Mouse (Mus musculus) liver, embryonic 13.5 days (tissue): ENCODE results near the gene Gm15319. TPM values are rescaled to one million over a fixed set of nuclear protein-coding genes. Genes with fewer than 3 reads are reported as not detected.
A peak's percentile ranks its signal among the peaks of the same experiment; 100 is the strongest.
"Not testable (repeated sequence)": the region's sequence is repeated elsewhere in the genome, so short reads cannot be mapped to it uniquely, and the experiment has no call there.

ENCODE experiments used
- ATAC-seq: fragments of 200-750 bp; cut with Nextera tagmentation; 2 replicates; pipeline ENCODE4 v1.8.0; 2017; ENCODE audit warnings: low read depth, mild to moderate bottlenecking, moderate number of reproducible peaks, moderate library complexity
- DNase-seq: peaks from one replicate; pipeline ENCODE4 v3.0.0; 2022
- H3K27ac ChIP-seq: fragments of 300-500 bp; sonication (generic); 2 replicates; pipeline ENCODE4 v1.5.1; 2015; ENCODE audit warnings: moderate library complexity, mild to moderate bottlenecking, inconsistent platforms
- H3K27me3 ChIP-seq: fragments of 300-500 bp; sonication (generic); 2 replicates; pipeline ENCODE4 v1.6.1; 2015; ENCODE audit warnings: mild to moderate bottlenecking, inconsistent platforms
- H3K36me3 ChIP-seq: fragments of 300-500 bp; sonication (generic); 2 replicates; pipeline ENCODE4 v1.6.1; 2015; ENCODE audit warnings: mild to moderate bottlenecking, inconsistent platforms
- H3K4me1 ChIP-seq: fragments of 300-500 bp; sonication (generic); replicated peaks from 2 replicates; pipeline ENCODE4 v1.6.1; 2015; ENCODE audit warnings: inconsistent platforms
- H3K4me2 ChIP-seq: fragments of 300-500 bp; sonication (generic); 2 replicates; pipeline ENCODE4 v1.6.1; 2015; ENCODE audit warnings: inconsistent platforms, mild to moderate bottlenecking, moderate library complexity
- H3K4me3 ChIP-seq: fragments of 300-500 bp; sonication (generic); replicated peaks from 2 replicates; pipeline ENCODE4 v1.5.1; 2015; ENCODE audit warnings: mild to moderate bottlenecking, inconsistent platforms
- H3K9ac ChIP-seq: fragments of 300-500 bp; sonication (generic); 2 replicates; pipeline ENCODE4 v1.6.1; 2015; ENCODE audit warnings: mild to moderate bottlenecking, inconsistent platforms
- H3K9me3 ChIP-seq: fragments of 300-500 bp; sonication (generic); replicated peaks from 2 replicates; pipeline ENCODE4 v1.6.1; 2016; ENCODE audit warnings: inconsistent platforms
- WGBS: fragments of 180-500 bp; shearing (Covaris S2); methylation state at CpG from one replicate; pipeline ENCODE4 v1.1.7; 2015; ENCODE audit not compliant: insufficient replicate concordance; 5-methylcytosine and 5-hydroxymethylcytosine counted together
- polyA plus RNA-seq: library from polyadenylated mRNA; unstranded; fragments of >200 nt; fragmentation: Nextera tagmentation; extraction: Ambion mirVana; gene quantifications from 2 replicates; pipeline ENCODE4 v1.2.1, GENCODE M21; 2015

The Gm15319 gene
- polyA plus RNA-seq, 1 experiment from 2014 or later = not detected

- not testable (repeated sequence) for H3K4me3 ChIP-seq, H3K27ac ChIP-seq, DNase-seq, H3K9ac ChIP-seq, H3K4me1 ChIP-seq, H3K36me3 ChIP-seq, H3K9me3 ChIP-seq, H3K4me2 ChIP-seq, H3K27me3 ChIP-seq
- 0 out of 2 replicates have a peak, but pooled peaks have one; percentile 31 for ATAC-seq
- 64% methylated on average over 7 of the region's 7 CpGs for WGBS
Measured at GRCm38 (mm10) chr8:20380590-20381238, 17.7 kb upstream of the Gm15319 start.

- H3K9me3 ChIP-seq, H3K4me3 ChIP-seq, H3K36me3 ChIP-seq, H3K27me3 ChIP-seq, H3K4me2 ChIP-seq, DNase-seq, H3K27ac ChIP-seq, H3K9ac ChIP-seq, ATAC-seq, H3K4me1 ChIP-seq: not testable (repeated sequence)
- no CpG with 5 or more reads among the region's 4 CpGs for WGBS
Measured at GRCm38 (mm10) chr8:20379650-20380436, 16.8 kb upstream of the Gm15319 start.

GRCm38 (mm10) chr8:20378786-20379649 is 16.0 kb upstream of the Gm15319 start:
- not testable (repeated sequence) for H3K4me2 ChIP-seq, H3K27me3 ChIP-seq, H3K4me1 ChIP-seq, H3K9me3 ChIP-seq, H3K36me3 ChIP-seq, DNase-seq, H3K27ac ChIP-seq, H3K9ac ChIP-seq, H3K4me3 ChIP-seq
- peak; percentile 63 for ATAC-seq
- WGBS = 53% methylated on average over 4 of the region's 8 CpGs

GRCm38 (mm10) chr8:20378353-20378752 is 15.3 kb upstream of the Gm15319 start:
- not testable (repeated sequence) for H3K36me3 ChIP-seq, H3K4me1 ChIP-seq, DNase-seq, ATAC-seq, H3K9me3 ChIP-seq, H3K4me2 ChIP-seq, H3K27ac ChIP-seq, H3K4me3 ChIP-seq, H3K9ac ChIP-seq, H3K27me3 ChIP-seq
- 71% methylated on average over 6 of the region's 8 CpGs for WGBS

GRCm38 (mm10) chr8:20375698-20376097 is 12.7 kb upstream of the Gm15319 start:
- H3K9ac ChIP-seq, H3K4me1 ChIP-seq, ATAC-seq, DNase-seq, H3K27ac ChIP-seq, H3K4me3 ChIP-seq, H3K36me3 ChIP-seq, H3K4me2 ChIP-seq, H3K27me3 ChIP-seq, H3K9me3 ChIP-seq: not testable (repeated sequence)
- no CpG with 5 or more reads among the region's 3 CpGs for WGBS

- not testable (repeated sequence) for ATAC-seq, H3K27ac ChIP-seq, H3K4me1 ChIP-seq, H3K9ac ChIP-seq, DNase-seq, H3K4me3 ChIP-seq, H3K9me3 ChIP-seq, H3K27me3 ChIP-seq, H3K36me3 ChIP-seq, H3K4me2 ChIP-seq
- whole genome bisulfite sequencing = 59% methylated on average over 5 of the region's 5 CpGs
Measured at GRCm38 (mm10) chr8:20356386-20356785, 6.6 kb downstream of the Gm15319 start.

GRCm38 (mm10) chr8:20353579-20353978 is 9.4 kb downstream of the Gm15319 start:
- not testable (repeated sequence) for DNase-seq, H3K27ac ChIP-seq, ATAC-seq, H3K9me3 ChIP-seq, H3K9ac ChIP-seq, H3K27me3 ChIP-seq, H3K4me2 ChIP-seq, H3K4me1 ChIP-seq, H3K4me3 ChIP-seq, H3K36me3 ChIP-seq
- 70% methylated on average over 2 of the region's 3 CpGs for WGBS

GRCm38 (mm10) chr8:20302759-20303158 is 60.3 kb downstream of the Gm15319 start:
- not testable (repeated sequence) for H3K4me1 ChIP-seq, H3K27ac ChIP-seq, ATAC-seq, H3K27me3 ChIP-seq, H3K36me3 ChIP-seq, H3K9ac ChIP-seq, H3K4me3 ChIP-seq, DNase-seq, H3K4me2 ChIP-seq, H3K9me3 ChIP-seq
- 79% methylated on average over 5 of the region's 6 CpGs for WGBS

GRCm38 (mm10) chr8:20300042-20300441 is 63.0 kb downstream of the Gm15319 start:
- H3K27me3 ChIP-seq, ATAC-seq, H3K4me1 ChIP-seq, H3K4me2 ChIP-seq, H3K4me3 ChIP-seq, H3K9ac ChIP-seq, H3K27ac ChIP-seq, H3K36me3 ChIP-seq, H3K9me3 ChIP-seq, DNase-seq: not testable (repeated sequence)
- 63% methylated on average over 4 of the region's 4 CpGs for WGBS

- H3K4me2 ChIP-seq, H3K9ac ChIP-seq, H3K27ac ChIP-seq, H3K36me3 ChIP-seq, DNase-seq, H3K9me3 ChIP-seq, H3K27me3 ChIP-seq, H3K4me3 ChIP-seq, H3K4me1 ChIP-seq, ATAC-seq: not testable (repeated sequence)
- 74% methylated on average over 12 of the region's 13 CpGs for WGBS
Measured at GRCm38 (mm10) chr8:20297939-20298505, 65.0 kb downstream of the Gm15319 start.
